Mouse (Mus musculus): ENCODE measurements around the gene Grin2d. TPM values are rescaled to one million over a fixed set of nuclear protein-coding genes. Genes with fewer than 3 reads are reported as not detected.

Gene Grin2d
- polyA plus RNA-seq, 1 experiment from 2014 or later: 0.07 TPM

- DNase-seq (ENCODE audit: low spot score) (no peak), ATAC-seq (ENCODE audit: insufficient number of reproducible peaks, low FRiP score, low TSS enrichment, low read depth) (no peak)
- H3K4me1 ChIP-seq (ENCODE audit: control insufficient read depth, insufficient read depth, low read length): peaks cover 17% of the 10 kb centered on the region
- no peaks in the 10 kb centered on the region for H3K27me3 ChIP-seq (ENCODE audit: control insufficient read depth, insufficient read depth, low read length)
- H3K4me2 ChIP-seq (ENCODE audit: low read depth, severe bottlenecking): no peak overlapping the region; the same call in 1 of the 2 replicates
- no peak overlapping the region for H3K9ac ChIP-seq (ENCODE audit: low read length)
- 0 out of 2 replicates have a peak overlapping the region, but pooled peaks have one; percentile 84 for H3K4me3 ChIP-seq (ENCODE audit: low read depth, low read length)
- WGBS: 56% methylated on average over 10 of the region's 10 CpGs
- no peaks in the 10 kb centered on the region for H3K9me3 ChIP-seq (ENCODE audit: control insufficient read depth, low read length)
- peaks cover 20% of the 10 kb centered on the region; the same call in 1 of the 2 replicates for H3K36me3 ChIP-seq (ENCODE audit: control insufficient read depth, insufficient read depth, low read length)
- no peak overlapping the region for H3K27ac ChIP-seq (replicated peaks; ENCODE audit: low read depth, low read length)
These were observed 62.7 kb downstream of the Grin2d start for GRCm38 (mm10) chr7:45815323-45815983.

GRCm38 (mm10) chr7:45814841-45815240 is 63.3 kb downstream of the Grin2d start:
- no peak overlapping the region for H3K27ac ChIP-seq (replicated peaks; ENCODE audit: low read depth, low read length)
- WGBS: 13% methylated on average over 5 of the region's 5 CpGs
- peaks cover 17% of the 10 kb centered on the region for H3K4me1 ChIP-seq (ENCODE audit: control insufficient read depth, insufficient read depth, low read length)
- peak overlapping the region; percentile 45 for H3K4me2 ChIP-seq (ENCODE audit: low read depth, severe bottlenecking)
- no peak for DNase-seq (ENCODE audit: low spot score)
- H3K36me3 ChIP-seq (ENCODE audit: control insufficient read depth, insufficient read depth, low read length): peaks cover 22% of the 10 kb centered on the region; the same call in 1 of the 2 replicates
- no peaks in the 10 kb centered on the region for H3K27me3 ChIP-seq (ENCODE audit: control insufficient read depth, insufficient read depth, low read length)
- H3K9me3 ChIP-seq (ENCODE audit: control insufficient read depth, low read length): no peaks in the 10 kb centered on the region
- H3K9ac ChIP-seq (ENCODE audit: low read length): no peak overlapping the region
- peak overlapping the region; percentile 84 for H3K4me3 ChIP-seq (ENCODE audit: low read depth, low read length)
- ATAC-seq (ENCODE audit: insufficient number of reproducible peaks, low FRiP score, low TSS enrichment, low read depth): no peak

- Histone ChIP-seq H3K9me3 (ENCODE audit: control insufficient read depth, low read length) (no peaks in the 10 kb centered on the region), H3K27me3 (ENCODE audit: control insufficient read depth, insufficient read depth, low read length) (no peaks in the 10 kb centered on the region), H3K27ac (replicated peaks; ENCODE audit: low read depth, low read length) (peak within 1 kb of the TSS; percentile 99), H3K4me3 (ENCODE audit: low read depth, low read length) (peak within 1 kb of the TSS; percentile 84), H3K4me2 (ENCODE audit: low read depth, severe bottlenecking) (peak within 1 kb of the TSS; percentile 85), H3K36me3 (ENCODE audit: control insufficient read depth, insufficient read depth, low read length) (peaks cover 28% of the 10 kb centered on the region; the same call in 1 of the 2 replicates), H3K4me1 (ENCODE audit: control insufficient read depth, insufficient read depth, low read length) (peaks cover 17% of the 10 kb centered on the region), H3K9ac (ENCODE audit: low read length) (peak within 1 kb of the TSS; percentile 98)
- ATAC-seq (ENCODE audit: insufficient number of reproducible peaks, low FRiP score, low TSS enrichment, low read depth) (peak; percentile 98), DNase-seq (ENCODE audit: low spot score) (peak; percentile 100)
- under 1% methylated on average over 87 of the region's 92 CpGs for WGBS
These were observed 64.1 kb downstream of the Grin2d start, which contains the start of gene Cyth2 for GRCm38 (mm10) chr7:45813787-45814779. Gene Cyth2 (minus strand): TSS chr7:45814581.

GRCm38 (mm10) chr7:45812921-45813320 is 65.3 kb downstream of the Grin2d start:
- H3K4me1 ChIP-seq (ENCODE audit: control insufficient read depth, insufficient read depth, low read length): peaks cover 17% of the 10 kb centered on the region
- H3K9me3 ChIP-seq (ENCODE audit: control insufficient read depth, low read length): no peaks in the 10 kb centered on the region
- peak overlapping the region; percentile 84 for H3K4me3 ChIP-seq (ENCODE audit: low read depth, low read length)
- DNase-seq (ENCODE audit: low spot score) (no peak), ATAC-seq (ENCODE audit: insufficient number of reproducible peaks, low FRiP score, low TSS enrichment, low read depth) (no peak)
- H3K36me3 ChIP-seq (ENCODE audit: control insufficient read depth, insufficient read depth, low read length): peaks cover 35% of the 10 kb centered on the region; the same call in 1 of the 2 replicates
- H3K4me2 ChIP-seq (ENCODE audit: low read depth, severe bottlenecking): peak overlapping the region; percentile 85
- no peak overlapping the region for H3K27ac ChIP-seq (replicated peaks; ENCODE audit: low read depth, low read length)
- WGBS: 89% methylated on average over 8 of the region's 8 CpGs
- peak overlapping the region; percentile 98 for H3K9ac ChIP-seq (ENCODE audit: low read length)
- H3K27me3 ChIP-seq (ENCODE audit: control insufficient read depth, insufficient read depth, low read length): no peaks in the 10 kb centered on the region

- Histone ChIP-seq H3K4me3 (ENCODE audit: low read depth, low read length) (no peak overlapping the region), H3K27me3 (ENCODE audit: control insufficient read depth, insufficient read depth, low read length) (no peaks in the 10 kb centered on the region), H3K9me3 (ENCODE audit: control insufficient read depth, low read length) (no peaks in the 10 kb centered on the region), H3K27ac (replicated peaks; ENCODE audit: low read depth, low read length) (no peak overlapping the region), H3K9ac (ENCODE audit: low read length) (no peak overlapping the region), H3K4me1 (ENCODE audit: control insufficient read depth, insufficient read depth, low read length) (peaks cover 7% of the 10 kb centered on the region), H3K4me2 (ENCODE audit: low read depth, severe bottlenecking) (no peak overlapping the region), H3K36me3 (ENCODE audit: control insufficient read depth, insufficient read depth, low read length) (peaks cover 42% of the 10 kb centered on the region; the same call in 1 of the 2 replicates)
- WGBS: 90% methylated on average over 14 of the region's 14 CpGs
- no peak for DNase-seq (ENCODE audit: low spot score)
- no peak for ATAC-seq (ENCODE audit: insufficient number of reproducible peaks, low FRiP score, low TSS enrichment, low read depth)
These were observed 68.7 kb downstream of the Grin2d start for GRCm38 (mm10) chr7:45809276-45810075.

- no peaks in the 10 kb centered on the region for H3K27me3 ChIP-seq (ENCODE audit: control insufficient read depth, insufficient read depth, low read length)
- H3K9ac ChIP-seq (ENCODE audit: low read length): no peak overlapping the region
- no peak overlapping the region for H3K4me2 ChIP-seq (ENCODE audit: low read depth, severe bottlenecking)
- DNase-seq (ENCODE audit: low spot score) (no peak), ATAC-seq (ENCODE audit: insufficient number of reproducible peaks, low FRiP score, low TSS enrichment, low read depth) (no peak)
- H3K36me3 ChIP-seq (ENCODE audit: control insufficient read depth, insufficient read depth, low read length): peaks cover 42% of the 10 kb centered on the region; the same call in 1 of the 2 replicates
- WGBS: 42% methylated on average over 11 of the region's 11 CpGs
- no peaks in the 10 kb centered on the region for H3K9me3 ChIP-seq (ENCODE audit: control insufficient read depth, low read length)
- H3K27ac ChIP-seq (replicated peaks; ENCODE audit: low read depth, low read length): no peak overlapping the region
- H3K4me1 ChIP-seq (ENCODE audit: control insufficient read depth, insufficient read depth, low read length): peaks cover 7% of the 10 kb centered on the region
- no peak overlapping the region for H3K4me3 ChIP-seq (ENCODE audit: low read depth, low read length)
These were observed 69.7 kb downstream of the Grin2d start for GRCm38 (mm10) chr7:45808471-45808870.

- Histone ChIP-seq H3K36me3 (ENCODE audit: control insufficient read depth, insufficient read depth, low read length) (peaks cover 27% of the 10 kb centered on the region; the same call in 1 of the 2 replicates), H3K4me3 (ENCODE audit: low read depth, low read length) (no peak overlapping the region), H3K27ac (replicated peaks; ENCODE audit: low read depth, low read length) (no peak overlapping the region), H3K9me3 (ENCODE audit: control insufficient read depth, low read length) (no peaks in the 10 kb centered on the region), H3K9ac (ENCODE audit: low read length) (no peak overlapping the region), H3K27me3 (ENCODE audit: control insufficient read depth, insufficient read depth, low read length) (no peaks in the 10 kb centered on the region), H3K4me1 (ENCODE audit: control insufficient read depth, insufficient read depth, low read length) (no peaks in the 10 kb centered on the region), H3K4me2 (ENCODE audit: low read depth, severe bottlenecking) (no peak overlapping the region)
- DNase-seq (ENCODE audit: low spot score) (no peak), ATAC-seq (ENCODE audit: insufficient number of reproducible peaks, low FRiP score, low TSS enrichment, low read depth) (no peak)
- WGBS: 65% methylated on average over 5 of the region's 5 CpGs
These were observed 72.2 kb downstream of the Grin2d start for GRCm38 (mm10) chr7:45805941-45806340.
